Mouse (Mus musculus) G1E (cell line): Measurements from ENCODE around the gene Ctdspl. TPM values are rescaled to one million over a fixed set of nuclear protein-coding genes. Genes with fewer than 3 reads are reported as not detected.

ENCODE experiments used
- ATAC-seq: 2 replicates; pipeline ENCODE4 v1.8.0; 2016; ENCODE audit warnings: mild to moderate bottlenecking; ENCODE audit not compliant: insufficient number of reproducible peaks, poor library complexity, low FRiP score, severe bottlenecking; ENCODE audit errors: extremely low read depth
- DNase-seq: peaks from one replicate; pipeline ENCODE4 v3.0.0; 2012; ENCODE audit warnings: low spot score
- H3K27me3 ChIP-seq: 2 replicates; pipeline ENCODE4 v1.6.1; 2012; ENCODE audit warnings: mild to moderate bottlenecking, low read length, inconsistent platforms; ENCODE audit not compliant: insufficient read depth
- H3K36me3 ChIP-seq: replicated peaks from 2 replicates; pipeline ENCODE3; 2012; ENCODE audit warnings: mild to moderate bottlenecking, inconsistent platforms
- H3K4me1 ChIP-seq: 2 replicates; pipeline ENCODE4 v1.6.1; 2012; ENCODE audit warnings: low read depth, low read length, inconsistent platforms, mixed read lengths; ENCODE audit not compliant: insufficient read depth
- H3K4me3 ChIP-seq: 2 replicates; pipeline ENCODE4 v1.5.1; 2012; ENCODE audit warnings: low read depth, mild to moderate bottlenecking, inconsistent platforms, low read length, moderate library complexity, mixed read lengths
- H3K9me3 ChIP-seq: replicated peaks from 2 replicates; pipeline ENCODE4 v1.6.1; 2012; ENCODE audit warnings: inconsistent platforms
- CTCF ChIP-seq: IDR thresholded peaks from 2 replicates; pipeline ENCODE4 v1.5.1; 2012; ENCODE audit warnings: low read depth, low read length, inconsistent platforms, mixed read lengths
- GATA1 ChIP-seq: IDR thresholded peaks from 2 replicates; pipeline ENCODE4 v1.6.1; 2012; ENCODE audit warnings: borderline replicate concordance, low read length, inconsistent platforms, mixed read lengths
- GATA2 ChIP-seq: IDR thresholded peaks from 2 replicates; pipeline ENCODE4 v1.6.1; 2012; ENCODE audit warnings: low read depth, low read length, inconsistent platforms, borderline replicate concordance
- POLR2AphosphoS5 ChIP-seq: IDR thresholded peaks from 2 replicates; pipeline ENCODE4 v1.6.1; 2012; ENCODE audit warnings: low read depth, low read length, inconsistent platforms; ENCODE audit not compliant: insufficient replicate concordance
- TAL1 ChIP-seq: conservative IDR thresholded peaks from 2 replicates; pipeline ENCODE4 v1.6.1; 2012; ENCODE audit warnings: low read depth, low read length, inconsistent platforms, mixed read lengths
- polyA plus RNA-seq: library from polyadenylated mRNA; stranded (reverse); fragments of >175 nt; gene quantifications from 2 replicates; pipeline ENCODE4 v1.2.3, GENCODE M21; 2012
- total RNA-seq, 2 experiments: library from RNA; stranded (forward) in 1 of 2; stranded (reverse) in 1 of 2; fragments of 200-1000 nt in 1 of 2; fragments of >200 nt in 1 of 2; fragmentation: Nextera tagmentation in 1 of 2; gene quantifications; 2 replicates each; pipeline ENCODE4 v1.2.3; 2014 to 2017

Gene Ctdspl
- total and polyA plus RNA-seq, 3 experiments: 0.05 TPM; not detected in 2

- no peaks in the 10 kb centered on the region for H3K27me3 ChIP-seq
- no peak overlapping the region for H3K4me3 ChIP-seq
- H3K9me3 ChIP-seq: peaks cover 100% of the 10 kb centered on the region
- no peak for DNase-seq
- no peaks in the 10 kb centered on the region for H3K36me3 ChIP-seq
- TF ChIP-seq TAL1 (no peak), GATA2 (no peak), CTCF (no peak), GATA1 (no peak), POLR2AphosphoS5 (no peak)
- no peaks in the 10 kb centered on the region; the same call in 1 of the 2 replicates for H3K4me1 ChIP-seq
- no peak for ATAC-seq
These were observed 138.0 kb downstream of the Ctdspl start for GRCm38 (mm10) chr9:119064296-119064695.

GRCm38 (mm10) chr9:119067601-119068000 is 141.3 kb downstream of the Ctdspl start:
- no peak for DNase-seq
- Histone ChIP-seq H3K27me3 (no peaks in the 10 kb centered on the region), H3K9me3 (peaks cover 97% of the 10 kb centered on the region), H3K4me3 (no peak overlapping the region), H3K4me1 (no peaks in the 10 kb centered on the region; the same call in 1 of the 2 replicates), H3K36me3 (no peaks in the 10 kb centered on the region)
- TF ChIP-seq CTCF (no peak; the same call in 1 of the 2 replicates), POLR2AphosphoS5 (no peak), GATA1 (no peak), GATA2 (no peak), TAL1 (no peak)
- ATAC-seq: no peak

GRCm38 (mm10) chr9:119068266-119068665 is 142.0 kb downstream of the Ctdspl start:
- no peaks in the 10 kb centered on the region for H3K27me3 ChIP-seq
- no peak for ATAC-seq
- DNase-seq: no peak
- no peaks in the 10 kb centered on the region; the same call in 1 of the 2 replicates for H3K4me1 ChIP-seq
- TF ChIP-seq POLR2AphosphoS5 (no peak), TAL1 (no peak), CTCF (no peak), GATA1 (no peak), GATA2 (no peak)
- no peak overlapping the region for H3K4me3 ChIP-seq
- no peaks in the 10 kb centered on the region for H3K36me3 ChIP-seq
- peaks cover 97% of the 10 kb centered on the region for H3K9me3 ChIP-seq

GRCm38 (mm10) chr9:119070173-119070825 is 144.0 kb downstream of the Ctdspl start:
- DNase-seq (no peak), ATAC-seq (no peak)
- Histone ChIP-seq H3K36me3 (no peaks in the 10 kb centered on the region), H3K27me3 (no peaks in the 10 kb centered on the region), H3K4me1 (no peaks in the 10 kb centered on the region; the same call in 1 of the 2 replicates), H3K4me3 (no peak overlapping the region), H3K9me3 (peaks cover 97% of the 10 kb centered on the region)
- TF ChIP-seq POLR2AphosphoS5 (no peak), TAL1 (no peak), GATA2 (no peak), GATA1 (no peak), CTCF (no peak)

- no peak for ATAC-seq
- no peaks in the 10 kb centered on the region; the same call in 1 of the 2 replicates for H3K27me3 ChIP-seq
- DNase-seq: no peak
- peaks cover 97% of the 10 kb centered on the region for H3K9me3 ChIP-seq
- no peaks in the 10 kb centered on the region; the same call in 1 of the 2 replicates for H3K4me1 ChIP-seq
- no peaks in the 10 kb centered on the region for H3K36me3 ChIP-seq
- TF ChIP-seq GATA1: no peak
- TF ChIP-seq TAL1: no peak
- no peak for TF ChIP-seq CTCF
- no peak for TF ChIP-seq GATA2
- TF ChIP-seq POLR2AphosphoS5: no peak
- no peak overlapping the region; the same call in 1 of the 2 replicates for H3K4me3 ChIP-seq
These were observed 145.5 kb downstream of the Ctdspl start for GRCm38 (mm10) chr9:119071786-119072185.

GRCm38 (mm10) chr9:119073184-119073895 is 147.1 kb downstream of the Ctdspl start:
- H3K4me1 ChIP-seq: no peaks in the 10 kb centered on the region; the same call in 1 of the 2 replicates
- H3K27me3 ChIP-seq: no peaks in the 10 kb centered on the region; the same call in 1 of the 2 replicates
- TF ChIP-seq GATA1 (no peak), CTCF (no peak), TAL1 (no peak), POLR2AphosphoS5 (no peak), GATA2 (no peak)
- no peak for ATAC-seq
- H3K9me3 ChIP-seq: peaks cover 92% of the 10 kb centered on the region
- DNase-seq: no peak
- H3K4me3 ChIP-seq: no peak overlapping the region
- H3K36me3 ChIP-seq: no peaks in the 10 kb centered on the region
